Mouse (Mus musculus): ENCODE data around the gene Cops9. TPM values are rescaled to one million over a fixed set of nuclear protein-coding genes. Genes with fewer than 3 reads are reported as not detected.
A peak's percentile ranks its signal among the peaks of the same experiment; 100 is the strongest.

Cops9 gene
- total RNA-seq, 2 experiments from 2014 or later = 321 to 335 TPM

GRCm38 (mm10) chr1:92667106-92667505 lies 25.3 kb upstream of the Cops9 start:
- H3K27ac ChIP-seq = no peak overlapping the region
- H3K4me3 ChIP-seq = no peak overlapping the region
- DNase-seq (ENCODE audit: low spot score in 2 of 2) = no peak
- TF ChIP-seq CTCF (conservative IDR thresholded peaks at IDR 0.05) = no peak

GRCm38 (mm10) chr1:92659392-92659791 lies 17.6 kb upstream of the Cops9 start:
- no peak for DNase-seq (ENCODE audit: low spot score in 2 of 2)
- Histone ChIP-seq H3K27ac (no peak overlapping the region), H3K4me3 (no peak overlapping the region)
- TF ChIP-seq CTCF (conservative IDR thresholded peaks at IDR 0.05) = no peak

GRCm38 (mm10) chr1:92657025-92657820 lies 15.4 kb upstream of the Cops9 start:
- no peak for TF ChIP-seq CTCF (conservative IDR thresholded peaks at IDR 0.05)
- no peak for DNase-seq (ENCODE audit: low spot score in 2 of 2)
- no peak overlapping the region for H3K27ac ChIP-seq

GRCm38 (mm10) chr1:92654676-92655075 lies 12.9 kb upstream of the Cops9 start:
- Histone ChIP-seq H3K27ac (no peak overlapping the region), H3K4me3 (no peak overlapping the region)
- DNase-seq (ENCODE audit: low spot score in 2 of 2) = no peak
- no peak for TF ChIP-seq CTCF (conservative IDR thresholded peaks at IDR 0.05)

More at GRCm38 (mm10) chr1:92657025-92657820, 15.4 kb upstream of the Cops9 start:
- no peak overlapping the region for H3K4me3 ChIP-seq

- Histone ChIP-seq H3K4me3 (no peak overlapping the region), H3K27ac (no peak overlapping the region)
- DNase-seq (ENCODE audit: low spot score in 2 of 2) = no peak
- TF ChIP-seq CTCF (conservative IDR thresholded peaks at IDR 0.05) = no peak
Observed at GRCm38 (mm10) chr1:92653179-92653578, 11.4 kb upstream of the Cops9 start.

GRCm38 (mm10) chr1:92651467-92651866 lies 9.7 kb upstream of the Cops9 start:
- H3K27ac ChIP-seq = peak overlapping the region; percentile 51; the same call in 1 of the 2 replicates
- TF ChIP-seq CTCF (conservative IDR thresholded peaks at IDR 0.05) = no peak
- no peak overlapping the region for H3K4me3 ChIP-seq
- DNase-seq (ENCODE audit: low spot score in 2 of 2) = no peak

- Histone ChIP-seq H3K27ac (0 out of 2 replicates have a peak within 1 kb of the TSS, but pooled peaks have one; percentile 2), H3K4me3 (peak within 1 kb of the TSS; percentile 24; the same call in 1 of the 2 replicates)
- peak; percentile 92 for TF ChIP-seq CTCF (conservative IDR thresholded peaks at IDR 0.05)
- DNase-seq (ENCODE audit: low spot score in 2 of 2) = peak; percentile 73 to 88
Observed at GRCm38 (mm10) chr1:92648673-92649072, 6.9 kb upstream of the Cops9 start, which contains the start of gene Otos. Gene Otos, minus strand, starts transcription at chr1:92648841.

- TF ChIP-seq CTCF (conservative IDR thresholded peaks at IDR 0.05) = no peak
- no peak overlapping the region for H3K27ac ChIP-seq
- H3K4me3 ChIP-seq = no peak overlapping the region
- DNase-seq (ENCODE audit: low spot score in 2 of 2) = no peak
Observed at GRCm38 (mm10) chr1:92648197-92648596, 6.4 kb upstream of the Cops9 start.

- peak; percentile 72 to 84 for DNase-seq (ENCODE audit: low spot score in 2 of 2)
- peak; percentile 96 for TF ChIP-seq CTCF (conservative IDR thresholded peaks at IDR 0.05)
- Histone ChIP-seq H3K4me3 (peak overlapping the region; percentile 24; the same call in 1 of the 2 replicates), H3K27ac (0 out of 2 replicates have a peak overlapping the region, but pooled peaks have one; percentile 2)
Observed at GRCm38 (mm10) chr1:92647752-92648151, 6.0 kb upstream of the Cops9 start.

- no peak overlapping the region for H3K4me3 ChIP-seq
- DNase-seq (ENCODE audit: low spot score in 2 of 2) = no peak
- H3K27ac ChIP-seq = no peak overlapping the region
- no peak for TF ChIP-seq CTCF (conservative IDR thresholded peaks at IDR 0.05)
Observed at GRCm38 (mm10) chr1:92647026-92647425, 5.2 kb upstream of the Cops9 start.

GRCm38 (mm10) chr1:92646601-92647000 lies 4.8 kb upstream of the Cops9 start:
- no peak for TF ChIP-seq CTCF (conservative IDR thresholded peaks at IDR 0.05)
- H3K27ac ChIP-seq = no peak overlapping the region
- no peak overlapping the region for H3K4me3 ChIP-seq
- no peak for DNase-seq (ENCODE audit: low spot score in 2 of 2)

GRCm38 (mm10) chr1:92646111-92646510 lies 4.3 kb upstream of the Cops9 start:
- TF ChIP-seq CTCF (conservative IDR thresholded peaks at IDR 0.05) = no peak
- H3K4me3 ChIP-seq = no peak overlapping the region
- DNase-seq (ENCODE audit: low spot score in 2 of 2) = no peak
- H3K27ac ChIP-seq = no peak overlapping the region

GRCm38 (mm10) chr1:92644916-92645315 lies 3.1 kb upstream of the Cops9 start:
- no peak for TF ChIP-seq CTCF (conservative IDR thresholded peaks at IDR 0.05)
- no peak overlapping the region for H3K4me3 ChIP-seq
- no peak overlapping the region for H3K27ac ChIP-seq
- DNase-seq (ENCODE audit: low spot score in 2 of 2) = no peak

- no peak for TF ChIP-seq CTCF (conservative IDR thresholded peaks at IDR 0.05)
- H3K27ac ChIP-seq = no peak overlapping the region
- DNase-seq (ENCODE audit: low spot score in 2 of 2) = no peak
- no peak overlapping the region for H3K4me3 ChIP-seq
Observed at GRCm38 (mm10) chr1:92643691-92644090, 1.9 kb upstream of the Cops9 start.
